Mouse (Mus musculus) midbrain, embryonic 11.5 days (tissue): ENCODE measurements at regions not wholly inside any gene's neighbourhood (a gene's known extent, or its start where the extent isn't known, plus 50 kb on each side); places are given as distances from the start of the nearest gene placed in this dataset.
A peak's percentile ranks its signal among the peaks of the same experiment; 100 is the strongest.
"Not testable (repeated sequence)": the region's sequence is repeated elsewhere in the genome, so short reads cannot be mapped to it uniquely, and the experiment has no call there.

ENCODE experiments used
- ATAC-seq: fragments of 200-750 bp; cut with Nextera tagmentation; 2 replicates; pipeline ENCODE4 v1.8.0; 2017; ENCODE audit warnings: moderate TSS enrichment, moderate library complexity; ENCODE audit not compliant: low FRiP score
- DNase-seq: peaks from one replicate; pipeline ENCODE4 v3.0.0; 2015; ENCODE audit warnings: low spot score; ENCODE audit errors: missing footprints
- H3K27ac ChIP-seq: fragments of 300-500 bp; sonication (generic); 2 replicates; pipeline ENCODE4 v1.5.1; 2014; ENCODE audit warnings: low read depth, low read length
- H3K27me3 ChIP-seq: fragments of 300-500 bp; sonication (generic); 2 replicates; pipeline ENCODE4 v1.6.1; 2014; ENCODE audit warnings: mild to moderate bottlenecking, low read length, moderate library complexity, mixed read lengths; ENCODE audit not compliant: control insufficient read depth, insufficient read depth
- H3K36me3 ChIP-seq: fragments of 300-500 bp; sonication (generic); 2 replicates; pipeline ENCODE4 v1.6.1; 2014; ENCODE audit warnings: mild to moderate bottlenecking, low read length, moderate library complexity, mixed read lengths; ENCODE audit not compliant: control insufficient read depth, insufficient read depth
- H3K4me1 ChIP-seq: fragments of 300-500 bp; sonication (generic); 2 replicates; pipeline ENCODE4 v1.6.1; 2014; ENCODE audit warnings: low read length; ENCODE audit not compliant: control insufficient read depth, insufficient read depth
- H3K4me2 ChIP-seq: fragments of 300-500 bp; sonication (generic); 2 replicates; pipeline ENCODE4 v1.6.1; 2014; ENCODE audit warnings: mild to moderate bottlenecking, moderate library complexity
- H3K4me3 ChIP-seq: fragments of 300-500 bp; sonication (generic); 2 replicates; pipeline ENCODE4 v1.5.1; 2014; ENCODE audit warnings: low read depth, low read length
- H3K9ac ChIP-seq: fragments of 300-500 bp; sonication (generic); 2 replicates; pipeline ENCODE4 v1.6.1; 2014; ENCODE audit warnings: low read length
- H3K9me3 ChIP-seq: fragments of 300-500 bp; sonication (generic); 2 replicates; pipeline ENCODE4 v1.6.1; 2016; ENCODE audit warnings: low read length; ENCODE audit not compliant: control insufficient read depth
- WGBS: fragments of 180-500 bp; shearing (Covaris S2); extraction: QIAGEN DNeasy Blood & Tissue Kit; methylation state at CpG from one replicate; pipeline ENCODE4 v1.1.7; 2014; 5-methylcytosine and 5-hydroxymethylcytosine counted together

GRCm38 (mm10) chr4:55245789-55246188, 104.1 kb upstream of the Rad23b start:
- 83% methylated on average over 10 of the region's 10 CpGs for WGBS

GRCm38 (mm10) chr4:55250334-55250733, 99.5 kb upstream of the Rad23b start:
- DNase-seq, result peak; percentile 86

More at GRCm38 (mm10) chr4:55245789-55246188, 104.1 kb upstream of the Rad23b start:
- H3K9ac ChIP-seq, result no peak overlapping the region
- H3K9me3 ChIP-seq, result no peaks in the 10 kb centered on the region
- H3K4me2 ChIP-seq, result no peak overlapping the region
- ATAC-seq, result no peak
- H3K4me1 ChIP-seq, result peaks cover 17% of the 10 kb centered on the region
- no peak for DNase-seq
- no peak overlapping the region for H3K27ac ChIP-seq
- no peak overlapping the region for H3K4me3 ChIP-seq
- H3K27me3 ChIP-seq, result no peaks in the 10 kb centered on the region
- no peaks in the 10 kb centered on the region for H3K36me3 ChIP-seq

GRCm38 (mm10) chr4:55251546-55251945, 98.3 kb upstream of the Rad23b start:
- 62% methylated on average over 5 of the region's 5 CpGs for WGBS
- H3K4me2 ChIP-seq, result no peak overlapping the region
- DNase-seq, result peak; percentile 65
- H3K4me1 ChIP-seq, result peaks cover 9% of the 10 kb centered on the region
- no peak for ATAC-seq
- H3K27ac ChIP-seq, result no peak overlapping the region
- no peaks in the 10 kb centered on the region for H3K9me3 ChIP-seq
- H3K27me3 ChIP-seq, result no peaks in the 10 kb centered on the region; the same call in 1 of the 2 replicates
- H3K36me3 ChIP-seq, result no peaks in the 10 kb centered on the region
- H3K9ac ChIP-seq, result no peak overlapping the region
- H3K4me3 ChIP-seq, result no peak overlapping the region

More at GRCm38 (mm10) chr4:55250334-55250733, 99.5 kb upstream of the Rad23b start:
- Histone ChIP-seq H3K9ac (no peak overlapping the region), H3K27me3 (no peaks in the 10 kb centered on the region; the same call in 1 of the 2 replicates), H3K36me3 (no peaks in the 10 kb centered on the region), H3K4me2 (no peak overlapping the region), H3K4me1 (peaks cover 9% of the 10 kb centered on the region), H3K27ac (no peak overlapping the region), H3K9me3 (no peaks in the 10 kb centered on the region), H3K4me3 (no peak overlapping the region)
- ATAC-seq, result peak; percentile 27; the same call in 1 of the 2 replicates
- 0% methylated on average over 3 of the region's 3 CpGs for WGBS

- no peak for DNase-seq
- H3K9me3 ChIP-seq, result no peaks in the 10 kb centered on the region
- no peak for ATAC-seq
- H3K36me3 ChIP-seq, result no peaks in the 10 kb centered on the region
- H3K4me3 ChIP-seq, result no peak overlapping the region
- no peak overlapping the region for H3K4me2 ChIP-seq
- WGBS, result 92% methylated on average over 8 of the region's 8 CpGs
- H3K9ac ChIP-seq, result no peak overlapping the region
- H3K27me3 ChIP-seq, result no peaks in the 10 kb centered on the region; the same call in 1 of the 2 replicates
- H3K27ac ChIP-seq, result no peak overlapping the region
- peaks cover 6% of the 10 kb centered on the region for H3K4me1 ChIP-seq
Observed at GRCm38 (mm10) chr4:55253769-55254168, 96.1 kb upstream of the Rad23b start.

GRCm38 (mm10) chr4:55271965-55272630, 77.7 kb upstream of the Rad23b start:
- Histone ChIP-seq H3K4me1 (no peaks in the 10 kb centered on the region), H3K27ac (no peak overlapping the region), H3K9ac (no peak overlapping the region), H3K36me3 (no peaks in the 10 kb centered on the region), H3K4me2 (no peak overlapping the region), H3K27me3 (no peaks in the 10 kb centered on the region), H3K4me3 (no peak overlapping the region), H3K9me3 (no peaks in the 10 kb centered on the region)
- WGBS, result 85% methylated on average over 8 of the region's 8 CpGs
- DNase-seq, result no peak
- ATAC-seq, result no peak

- H3K4me2 ChIP-seq, result no peak overlapping the region
- no peak overlapping the region for H3K4me3 ChIP-seq
- H3K27ac ChIP-seq, result no peak overlapping the region
- H3K4me1 ChIP-seq, result no peaks in the 10 kb centered on the region
- H3K9ac ChIP-seq, result no peak overlapping the region
- H3K27me3 ChIP-seq, result no peaks in the 10 kb centered on the region
- no peak for DNase-seq
- ATAC-seq, result no peak
- H3K36me3 ChIP-seq, result no peaks in the 10 kb centered on the region
- 12% methylated on average over 5 of the region's 5 CpGs for WGBS
- no peaks in the 10 kb centered on the region for H3K9me3 ChIP-seq
Observed at GRCm38 (mm10) chr4:55276300-55276952, 73.4 kb upstream of the Rad23b start.

- H3K4me1 ChIP-seq, H3K9ac ChIP-seq, H3K4me3 ChIP-seq, H3K27ac ChIP-seq, H3K9me3 ChIP-seq, DNase-seq, ATAC-seq, H3K4me2 ChIP-seq, H3K36me3 ChIP-seq, H3K27me3 ChIP-seq: not testable (repeated sequence)
- 88% methylated on average over 8 of the region's 8 CpGs for WGBS
Observed at GRCm38 (mm10) chr4:55279351-55279750, 70.5 kb upstream of the Rad23b start.

- Histone ChIP-seq H3K4me2 (no peak overlapping the region), H3K27ac (no peak overlapping the region), H3K4me1 (no peaks in the 10 kb centered on the region), H3K9ac (no peak overlapping the region), H3K27me3 (no peaks in the 10 kb centered on the region), H3K4me3 (no peak overlapping the region), H3K9me3 (no peaks in the 10 kb centered on the region), H3K36me3 (no peaks in the 10 kb centered on the region)
- DNase-seq, result no peak
- no peak for ATAC-seq
- WGBS, result 84% methylated on average over 3 of the region's 3 CpGs
Observed at GRCm38 (mm10) chr4:55280706-55281105, 69.1 kb upstream of the Rad23b start.

- H3K4me2 ChIP-seq, result no peak overlapping the region
- DNase-seq, result no peak
- no peaks in the 10 kb centered on the region for H3K9me3 ChIP-seq
- H3K27me3 ChIP-seq, result no peaks in the 10 kb centered on the region
- no peaks in the 10 kb centered on the region for H3K36me3 ChIP-seq
- no peak overlapping the region for H3K9ac ChIP-seq
- H3K27ac ChIP-seq, result no peak overlapping the region
- ATAC-seq, result no peak
- H3K4me1 ChIP-seq, result no peaks in the 10 kb centered on the region
- 78% methylated on average over 14 of the region's 14 CpGs for WGBS
- no peak overlapping the region for H3K4me3 ChIP-seq
Observed at GRCm38 (mm10) chr4:55281486-55282096, 68.3 kb upstream of the Rad23b start.
